Mouse (Mus musculus) limb, embryonic 13.5 days (tissue): ENCODE results near the gene 3110082I17Rik. TPM values are rescaled to one million over a fixed set of nuclear protein-coding genes. Genes with fewer than 3 reads are reported as not detected.

ENCODE experiments used
- ATAC-seq: fragments of 200-750 bp; cut with Nextera tagmentation; 2 replicates; pipeline ENCODE4 v1.8.0; 2017; ENCODE audit warnings: low read depth, moderate number of reproducible peaks, moderate TSS enrichment; ENCODE audit not compliant: low FRiP score
- H3K27ac ChIP-seq: fragments of 300-500 bp; sonication (generic); 2 replicates; pipeline ENCODE4 v1.5.1; 2015; ENCODE audit warnings: inconsistent platforms, mild to moderate bottlenecking, moderate library complexity
- H3K27me3 ChIP-seq: fragments of 300-500 bp; sonication (generic); 2 replicates; pipeline ENCODE4 v1.6.1; 2015; ENCODE audit warnings: mild to moderate bottlenecking, inconsistent platforms
- H3K36me3 ChIP-seq: fragments of 300-500 bp; sonication (generic); 2 replicates; pipeline ENCODE4 v1.6.1; 2015; ENCODE audit warnings: inconsistent platforms, mild to moderate bottlenecking, moderate library complexity
- H3K4me1 ChIP-seq: fragments of 300-500 bp; sonication (generic); 2 replicates; pipeline ENCODE4 v1.6.1; 2015; ENCODE audit warnings: inconsistent platforms
- H3K4me2 ChIP-seq: fragments of 300-500 bp; sonication (generic); replicated peaks from 2 replicates; pipeline ENCODE4 v1.6.1; 2015; ENCODE audit warnings: inconsistent platforms, mild to moderate bottlenecking, moderate library complexity
- H3K4me3 ChIP-seq: fragments of 300-500 bp; sonication (generic); 2 replicates; pipeline ENCODE4 v1.5.1; 2015; ENCODE audit warnings: moderate library complexity, mild to moderate bottlenecking, inconsistent platforms
- H3K9ac ChIP-seq: fragments of 300-500 bp; sonication (generic); 2 replicates; pipeline ENCODE4 v1.6.1; 2015; ENCODE audit warnings: mild to moderate bottlenecking, inconsistent platforms
- H3K9me3 ChIP-seq: fragments of 300-500 bp; sonication (generic); 2 replicates; pipeline ENCODE4 v1.6.1; 2016; ENCODE audit warnings: inconsistent platforms
- WGBS: fragments of 180-500 bp; shearing (Covaris S2); methylation state at CpG from one replicate; pipeline ENCODE4 v1.1.7; 2015; 5-methylcytosine and 5-hydroxymethylcytosine counted together
- polyA plus RNA-seq: library from polyadenylated mRNA; unstranded; fragments of >200 nt; fragmentation: Nextera tagmentation; extraction: Ambion mirVana; gene quantifications from 2 replicates; pipeline ENCODE4 v1.2.1, GENCODE M21; 2015

Gene 3110082I17Rik
- polyA plus RNA-seq, 1 experiment from 2014 or later, result 32.6 TPM

GRCm38 (mm10) chr5:139404801-139405401 is 55.4 kb downstream of the 3110082I17Rik start, which contains the start of gene C130050O18Rik:
C130050O18Rik (plus strand) TSS chr5:139405280.
- Histone ChIP-seq H3K4me2 (0 out of 2 replicates have a peak within 1 kb of the TSS, but pooled peaks have one; percentile 43), H3K9ac (0 out of 2 replicates have a peak within 1 kb of the TSS, but pooled peaks have one; percentile 40), H3K9me3 (no peaks in the 10 kb centered on the region), H3K4me3 (no peak within 1 kb of the TSS), H3K27ac (peak within 1 kb of the TSS; percentile 52), H3K4me1 (peaks cover 45% of the 10 kb centered on the region), H3K36me3 (no peaks in the 10 kb centered on the region), H3K27me3 (no peaks in the 10 kb centered on the region)
- WGBS, result 80% methylated on average over 6 of the region's 6 CpGs
- ATAC-seq, result no peak

GRCm38 (mm10) chr5:139403692-139404260 is 56.6 kb downstream of the 3110082I17Rik start:
- WGBS, result 87% methylated on average over 8 of the region's 8 CpGs

GRCm38 (mm10) chr5:139402106-139402505 is 58.2 kb downstream of the 3110082I17Rik start:
- ATAC-seq, result no peak
- Histone ChIP-seq H3K27ac (no peak overlapping the region), H3K9ac (no peak overlapping the region), H3K27me3 (no peaks in the 10 kb centered on the region), H3K4me1 (peaks cover 26% of the 10 kb centered on the region), H3K9me3 (no peaks in the 10 kb centered on the region), H3K4me3 (no peak overlapping the region), H3K36me3 (no peaks in the 10 kb centered on the region), H3K4me2 (no peak overlapping the region)
- WGBS, result 92% methylated on average over 2 of the region's 2 CpGs

More at GRCm38 (mm10) chr5:139403692-139404260, 56.6 kb downstream of the 3110082I17Rik start:
- no peak for ATAC-seq
- Histone ChIP-seq H3K4me1 (peaks cover 37% of the 10 kb centered on the region), H3K4me3 (no peak overlapping the region), H3K9me3 (no peaks in the 10 kb centered on the region), H3K4me2 (no peak overlapping the region), H3K27me3 (no peaks in the 10 kb centered on the region), H3K9ac (no peak overlapping the region), H3K36me3 (no peaks in the 10 kb centered on the region), H3K27ac (no peak overlapping the region)

GRCm38 (mm10) chr5:139399991-139400390 is 60.3 kb downstream of the 3110082I17Rik start:
- H3K4me3 ChIP-seq, result no peak overlapping the region
- no peak overlapping the region for H3K4me2 ChIP-seq
- WGBS, result 90% methylated on average over 14 of the region's 14 CpGs
- H3K9ac ChIP-seq, result no peak overlapping the region
- no peak for ATAC-seq
- no peaks in the 10 kb centered on the region for H3K9me3 ChIP-seq
- peaks cover 11% of the 10 kb centered on the region for H3K4me1 ChIP-seq
- no peaks in the 10 kb centered on the region for H3K36me3 ChIP-seq
- H3K27me3 ChIP-seq, result no peaks in the 10 kb centered on the region
- no peak overlapping the region for H3K27ac ChIP-seq

GRCm38 (mm10) chr5:139398786-139399185 is 61.5 kb downstream of the 3110082I17Rik start:
- peaks cover 19% of the 10 kb centered on the region for H3K4me1 ChIP-seq

GRCm38 (mm10) chr5:139397959-139398753 is 62.2 kb downstream of the 3110082I17Rik start:
- Histone ChIP-seq H3K4me3 (no peak overlapping the region), H3K4me2 (no peak overlapping the region), H3K9ac (no peak overlapping the region), H3K27me3 (no peaks in the 10 kb centered on the region), H3K27ac (no peak overlapping the region), H3K9me3 (no peaks in the 10 kb centered on the region), H3K36me3 (no peaks in the 10 kb centered on the region), H3K4me1 (peaks cover 19% of the 10 kb centered on the region)
- peak; percentile 68 for ATAC-seq
- 37% methylated on average over 5 of the region's 5 CpGs for WGBS

More at GRCm38 (mm10) chr5:139398786-139399185, 61.5 kb downstream of the 3110082I17Rik start:
- no peak overlapping the region for H3K27ac ChIP-seq
- ATAC-seq, result no peak
- H3K9me3 ChIP-seq, result no peaks in the 10 kb centered on the region
- 84% methylated on average over 5 of the region's 5 CpGs for WGBS
- H3K9ac ChIP-seq, result no peak overlapping the region
- H3K36me3 ChIP-seq, result no peaks in the 10 kb centered on the region
- H3K4me2 ChIP-seq, result no peak overlapping the region
- H3K27me3 ChIP-seq, result no peaks in the 10 kb centered on the region
- no peak overlapping the region for H3K4me3 ChIP-seq

GRCm38 (mm10) chr5:139397359-139397916 is 62.9 kb downstream of the 3110082I17Rik start:
- H3K4me1 ChIP-seq, result peaks cover 19% of the 10 kb centered on the region
- no peaks in the 10 kb centered on the region for H3K27me3 ChIP-seq
- no peak for ATAC-seq
- no peak overlapping the region for H3K4me2 ChIP-seq
- H3K36me3 ChIP-seq, result 0 out of 2 replicates have a peak, but pooled peaks cover 5% of the 10 kb centered on the region
- WGBS, result 81% methylated on average over 4 of the region's 4 CpGs
- H3K9me3 ChIP-seq, result no peaks in the 10 kb centered on the region
- no peak overlapping the region for H3K27ac ChIP-seq
- no peak overlapping the region for H3K4me3 ChIP-seq
- no peak overlapping the region for H3K9ac ChIP-seq

- H3K27ac ChIP-seq, result no peak overlapping the region
- H3K4me2 ChIP-seq, result no peak overlapping the region
- H3K4me1 ChIP-seq, result peaks cover 28% of the 10 kb centered on the region
- 0 out of 2 replicates have a peak, but pooled peaks cover 6% of the 10 kb centered on the region for H3K36me3 ChIP-seq
- 86% methylated on average over 4 of the region's 4 CpGs for WGBS
- ATAC-seq, result no peak
- no peaks in the 10 kb centered on the region for H3K9me3 ChIP-seq
- H3K27me3 ChIP-seq, result no peaks in the 10 kb centered on the region
- no peak overlapping the region for H3K4me3 ChIP-seq
- H3K9ac ChIP-seq, result no peak overlapping the region
These were observed 64.8 kb downstream of the 3110082I17Rik start for GRCm38 (mm10) chr5:139395528-139395927.

- peaks cover 36% of the 10 kb centered on the region for H3K4me1 ChIP-seq
- H3K36me3 ChIP-seq, result 0 out of 2 replicates have a peak, but pooled peaks cover 6% of the 10 kb centered on the region
- no peak for ATAC-seq
- H3K27ac ChIP-seq, result no peak overlapping the region
- 60% methylated on average over 7 of the region's 7 CpGs for WGBS
- H3K9me3 ChIP-seq, result no peaks in the 10 kb centered on the region
- no peaks in the 10 kb centered on the region for H3K27me3 ChIP-seq
- no peak overlapping the region for H3K9ac ChIP-seq
- no peak overlapping the region for H3K4me3 ChIP-seq
- no peak overlapping the region for H3K4me2 ChIP-seq
These were observed 65.9 kb downstream of the 3110082I17Rik start for GRCm38 (mm10) chr5:139394399-139394798.

- ATAC-seq, result no peak
- H3K4me3 ChIP-seq, result no peak overlapping the region
These were observed 67.1 kb downstream of the 3110082I17Rik start for GRCm38 (mm10) chr5:139393197-139393588.

GRCm38 (mm10) chr5:139392219-139393196 is 67.8 kb downstream of the 3110082I17Rik start:
- H3K4me3 ChIP-seq, result no peak overlapping the region
- H3K27ac ChIP-seq, result no peak overlapping the region
- H3K9me3 ChIP-seq, result no peaks in the 10 kb centered on the region
- peaks cover 50% of the 10 kb centered on the region for H3K4me1 ChIP-seq
- H3K9ac ChIP-seq, result no peak overlapping the region
- 0 out of 2 replicates have a peak, but pooled peaks cover 6% of the 10 kb centered on the region for H3K36me3 ChIP-seq
- 95% methylated on average over 37 of the region's 37 CpGs for WGBS
- H3K4me2 ChIP-seq, result no peak overlapping the region
- no peak for ATAC-seq
- no peaks in the 10 kb centered on the region for H3K27me3 ChIP-seq

More at GRCm38 (mm10) chr5:139393197-139393588, 67.1 kb downstream of the 3110082I17Rik start:
- H3K4me1 ChIP-seq, result peaks cover 44% of the 10 kb centered on the region
- 90% methylated on average over 16 of the region's 16 CpGs for WGBS
- H3K9me3 ChIP-seq, result no peaks in the 10 kb centered on the region
- H3K36me3 ChIP-seq, result 0 out of 2 replicates have a peak, but pooled peaks cover 6% of the 10 kb centered on the region
- no peak overlapping the region for H3K9ac ChIP-seq
- no peak overlapping the region for H3K27ac ChIP-seq
- no peaks in the 10 kb centered on the region for H3K27me3 ChIP-seq
- H3K4me2 ChIP-seq, result no peak overlapping the region
